Mouse (Mus musculus) hindbrain, embryonic 14.5 days (tissue): ENCODE measurements around the gene Alg14. TPM values are rescaled to one million over a fixed set of nuclear protein-coding genes. Genes with fewer than 3 reads are reported as not detected.
A peak's percentile ranks its signal among the peaks of the same experiment; 100 is the strongest.

Experiments used
- ATAC-seq: fragments of 200-750 bp; cut with Nextera tagmentation; 2 replicates; pipeline ENCODE4 v1.8.0; 2017; ENCODE audit warnings: moderate number of reproducible peaks, mild to moderate bottlenecking, moderate TSS enrichment, moderate library complexity; ENCODE audit not compliant: low FRiP score
- DNase-seq: peaks from one replicate; pipeline ENCODE4 v3.0.0-alpha.2; 2015; ENCODE audit warnings: low spot score
- H3K27ac ChIP-seq: fragments of 300-500 bp; sonication (generic); 2 replicates; pipeline ENCODE4 v1.5.1; 2014; ENCODE audit warnings: mild to moderate bottlenecking, moderate library complexity
- H3K27me3 ChIP-seq: fragments of 300-500 bp; sonication (generic); 2 replicates; pipeline ENCODE4 v1.6.1; 2014; ENCODE audit warnings: mild to moderate bottlenecking, low read length, mixed read lengths; ENCODE audit not compliant: control insufficient read depth, insufficient read depth
- H3K36me3 ChIP-seq: fragments of 300-500 bp; sonication (generic); replicated peaks from 2 replicates; pipeline ENCODE4 v1.6.1; 2014; ENCODE audit not compliant: control insufficient read depth, insufficient read depth
- H3K4me1 ChIP-seq: fragments of 300-500 bp; sonication (generic); replicated peaks from 2 replicates; pipeline ENCODE4 v1.6.1; 2014; ENCODE audit warnings: antibody characterized with exemption, low read length, mixed read lengths; ENCODE audit not compliant: control insufficient read depth, insufficient read depth
- H3K4me2 ChIP-seq: fragments of 300-500 bp; sonication (generic); replicated peaks from 2 replicates; pipeline ENCODE4 v1.6.1; 2014; ENCODE audit warnings: mild to moderate bottlenecking, moderate library complexity
- H3K4me3 ChIP-seq: fragments of 300-500 bp; sonication (generic); replicated peaks from 2 replicates; pipeline ENCODE4 v1.5.1; 2014; ENCODE audit warnings: mild to moderate bottlenecking, low read length
- H3K9ac ChIP-seq: fragments of 300-500 bp; sonication (generic); 2 replicates; pipeline ENCODE4 v1.6.1; 2014
- H3K9me3 ChIP-seq: fragments of 300-500 bp; sonication (generic); 2 replicates; pipeline ENCODE4 v1.6.1; 2016; ENCODE audit warnings: low read length; ENCODE audit not compliant: control insufficient read depth
- WGBS: fragments of 180-500 bp; shearing (Covaris S2); extraction: QIAGEN DNeasy Blood & Tissue Kit; methylation state at CpG from one replicate; pipeline ENCODE4 v1.1.7; 2014; 5-methylcytosine and 5-hydroxymethylcytosine counted together
- polyA plus RNA-seq: library from polyadenylated mRNA; unstranded; fragments of >200 nt; fragmentation: Nextera tagmentation; extraction: Ambion mirVana; gene quantifications from 2 replicates; pipeline ENCODE4 v1.2.1, GENCODE M21; 2014

Alg14 gene
- polyA plus RNA-seq, 1 experiment from 2014 or later: 35.0 TPM

GRCm38 (mm10) chr3:121258521-121259478 is 32.8 kb upstream of the Alg14 start:
- Histone ChIP-seq H3K4me1 (0 out of 2 replicates have a peak, but pooled peaks cover 4% of the 10 kb centered on the region), H3K4me3 (no peak overlapping the region), H3K27me3 (peaks cover 29% of the 10 kb centered on the region), H3K36me3 (no peaks in the 10 kb centered on the region), H3K27ac (no peak overlapping the region), H3K9me3 (no peaks in the 10 kb centered on the region), H3K9ac (no peak overlapping the region), H3K4me2 (no peak overlapping the region)
- ATAC-seq: no peak
- no peak for DNase-seq
- WGBS: 83% methylated on average over 20 of the region's 20 CpGs

- DNase-seq (no peak), ATAC-seq (no peak)
- no peak overlapping the region for H3K9ac ChIP-seq
- no peak overlapping the region for H3K4me3 ChIP-seq
- 71% methylated on average over 7 of the region's 7 CpGs for WGBS
- no peaks in the 10 kb centered on the region for H3K9me3 ChIP-seq
- no peak overlapping the region for H3K27ac ChIP-seq
- H3K36me3 ChIP-seq: no peaks in the 10 kb centered on the region
- peaks cover 42% of the 10 kb centered on the region for H3K27me3 ChIP-seq
- H3K4me1 ChIP-seq: 0 out of 2 replicates have a peak, but pooled peaks cover 4% of the 10 kb centered on the region
- no peak overlapping the region for H3K4me2 ChIP-seq
Observed at GRCm38 (mm10) chr3:121260041-121260440, 31.5 kb upstream of the Alg14 start.

- H3K4me1 ChIP-seq: 0 out of 2 replicates have a peak, but pooled peaks cover 4% of the 10 kb centered on the region
- H3K9ac ChIP-seq: no peak overlapping the region
- H3K27me3 ChIP-seq: peaks cover 43% of the 10 kb centered on the region
- no peaks in the 10 kb centered on the region for H3K9me3 ChIP-seq
- H3K4me2 ChIP-seq: no peak overlapping the region
- ATAC-seq: no peak
- H3K36me3 ChIP-seq: no peaks in the 10 kb centered on the region
- no peak overlapping the region for H3K27ac ChIP-seq
- no peak overlapping the region for H3K4me3 ChIP-seq
- DNase-seq: no peak
- 84% methylated on average over 1 of the region's 1 CpGs for WGBS
Observed at GRCm38 (mm10) chr3:121260831-121261230, 30.7 kb upstream of the Alg14 start.

GRCm38 (mm10) chr3:121261251-121261650 is 30.3 kb upstream of the Alg14 start:
- H3K4me2 ChIP-seq: no peak overlapping the region
- ATAC-seq (no peak), DNase-seq (no peak)
- no peak overlapping the region for H3K4me3 ChIP-seq
- 69% methylated on average over 7 of the region's 7 CpGs for WGBS
- peaks cover 44% of the 10 kb centered on the region for H3K27me3 ChIP-seq
- no peaks in the 10 kb centered on the region for H3K9me3 ChIP-seq
- no peaks in the 10 kb centered on the region for H3K36me3 ChIP-seq
- no peak overlapping the region for H3K27ac ChIP-seq
- H3K9ac ChIP-seq: no peak overlapping the region
- H3K4me1 ChIP-seq: 0 out of 2 replicates have a peak, but pooled peaks cover 4% of the 10 kb centered on the region

GRCm38 (mm10) chr3:121261939-121262520 is 29.5 kb upstream of the Alg14 start:
- peak overlapping the region; percentile 75 for H3K27ac ChIP-seq
- H3K4me3 ChIP-seq: peak overlapping the region; percentile 71
- ATAC-seq (no peak), DNase-seq (peak; percentile 46)
- no peaks in the 10 kb centered on the region for H3K36me3 ChIP-seq
- H3K9ac ChIP-seq: peak overlapping the region; percentile 88
- WGBS: 10% methylated on average over 21 of the region's 21 CpGs
- H3K4me1 ChIP-seq: 0 out of 2 replicates have a peak, but pooled peaks cover 4% of the 10 kb centered on the region
- peaks cover 47% of the 10 kb centered on the region for H3K27me3 ChIP-seq
- H3K9me3 ChIP-seq: no peaks in the 10 kb centered on the region
- peak overlapping the region; percentile 97 for H3K4me2 ChIP-seq

GRCm38 (mm10) chr3:121262521-121263204 is 28.9 kb upstream of the Alg14 start:
- H3K9me3 ChIP-seq: no peaks in the 10 kb centered on the region
- H3K4me1 ChIP-seq: 0 out of 2 replicates have a peak, but pooled peaks cover 4% of the 10 kb centered on the region
- peak overlapping the region; percentile 71 for H3K4me3 ChIP-seq
- peak overlapping the region; percentile 75 for H3K27ac ChIP-seq
- H3K36me3 ChIP-seq: no peaks in the 10 kb centered on the region
- WGBS: under 1% methylated on average over 96 of the region's 97 CpGs
- DNase-seq (peak; percentile 61), ATAC-seq (peak; percentile 90)
- H3K4me2 ChIP-seq: peak overlapping the region; percentile 97
- peak overlapping the region; percentile 88 for H3K9ac ChIP-seq
- peaks cover 47% of the 10 kb centered on the region for H3K27me3 ChIP-seq

- DNase-seq: no peak
- 2% methylated on average over 20 of the region's 20 CpGs for WGBS
- Histone ChIP-seq H3K9ac (peak overlapping the region; percentile 88), H3K4me3 (peak overlapping the region; percentile 71), H3K27me3 (peaks cover 47% of the 10 kb centered on the region), H3K27ac (peak overlapping the region; percentile 75), H3K4me2 (peak overlapping the region; percentile 97), H3K4me1 (0 out of 2 replicates have a peak, but pooled peaks cover 4% of the 10 kb centered on the region), H3K9me3 (no peaks in the 10 kb centered on the region), H3K36me3 (no peaks in the 10 kb centered on the region)
- ATAC-seq: peak; percentile 28; the same call in 1 of the 2 replicates
Observed at GRCm38 (mm10) chr3:121263205-121263548, 28.4 kb upstream of the Alg14 start.

GRCm38 (mm10) chr3:121264242-121264641 is 27.3 kb upstream of the Alg14 start:
- H3K4me3 ChIP-seq: no peak overlapping the region
- DNase-seq: no peak

GRCm38 (mm10) chr3:121267283-121267682 is 24.3 kb upstream of the Alg14 start:
- H3K9me3 ChIP-seq: no peaks in the 10 kb centered on the region
- no peak overlapping the region for H3K9ac ChIP-seq
- WGBS: 90% methylated on average over 5 of the region's 5 CpGs
- no peak overlapping the region for H3K4me3 ChIP-seq
- H3K27ac ChIP-seq: no peak overlapping the region
- H3K4me1 ChIP-seq: 0 out of 2 replicates have a peak, but pooled peaks cover 4% of the 10 kb centered on the region
- DNase-seq (no peak), ATAC-seq (no peak)
- H3K4me2 ChIP-seq: no peak overlapping the region
- no peaks in the 10 kb centered on the region for H3K36me3 ChIP-seq
- peaks cover 23% of the 10 kb centered on the region for H3K27me3 ChIP-seq

More at GRCm38 (mm10) chr3:121264242-121264641, 27.3 kb upstream of the Alg14 start:
- no peaks in the 10 kb centered on the region for H3K9me3 ChIP-seq
- no peak overlapping the region for H3K9ac ChIP-seq
- H3K27ac ChIP-seq: no peak overlapping the region
- WGBS: 67% methylated on average over 6 of the region's 6 CpGs
- no peak overlapping the region for H3K4me2 ChIP-seq
- no peak for ATAC-seq
- peaks cover 47% of the 10 kb centered on the region for H3K27me3 ChIP-seq
- H3K4me1 ChIP-seq: 0 out of 2 replicates have a peak, but pooled peaks cover 4% of the 10 kb centered on the region
- H3K36me3 ChIP-seq: no peaks in the 10 kb centered on the region
